Mouse (Mus musculus) CH12.LX (cell line): ENCODE data around the gene Frmd4a.

ENCODE experiments used
- CHD2 ChIP-seq: IDR thresholded peaks from 2 replicates; pipeline ENCODE4 v1.6.1; 2011; ENCODE audit warnings: low read length, improper control_type of control experiment
- EP300 ChIP-seq: IDR thresholded peaks from 2 replicates; pipeline ENCODE4 v1.6.1; 2011; ENCODE audit warnings: low read length, improper control_type of control experiment
- ETS1 ChIP-seq: conservative IDR thresholded peaks from 2 replicates; pipeline ENCODE4 v1.6.1; 2012; ENCODE audit warnings: low read depth, mild to moderate bottlenecking, inconsistent platforms, low read length, improper control_type of control experiment, moderate library complexity
- MAFK ChIP-seq: IDR thresholded peaks from 2 replicates; pipeline ENCODE4 v1.6.1; 2011; ENCODE audit warnings: low read length, improper control_type of control experiment; ENCODE audit not compliant: insufficient replicate concordance
- POLR2A ChIP-seq: IDR thresholded peaks from 2 replicates; pipeline ENCODE4 v1.6.1; 2011; ENCODE audit warnings: low read depth, mild to moderate bottlenecking, improper control_type of control experiment, low read length
- USF2 ChIP-seq: conservative IDR thresholded peaks from 2 replicates; pipeline ENCODE4 v1.6.1; 2011; ENCODE audit warnings: low read depth, low read length, improper control_type of control experiment

- TF ChIP-seq POLR2A (no peak), CHD2 (no peak), USF2 (no peak), ETS1 (no peak), MAFK (no peak), EP300 (no peak)
Measured at GRCm38 (mm10) chr2:4507887-4508615, 490.5 kb downstream of the Frmd4a start.
